Mouse (Mus musculus) G1E (cell line): Measurements from ENCODE around the gene Mkrn1. TPM values are rescaled to one million over a fixed set of nuclear protein-coding genes. Genes with fewer than 3 reads are reported as not detected.
"Not testable (repeated sequence)": the region's sequence is repeated elsewhere in the genome, so short reads cannot be mapped to it uniquely, and the experiment has no call there.

Source experiments
- ATAC-seq: 2 replicates; pipeline ENCODE4 v1.8.0; 2016; ENCODE audit warnings: mild to moderate bottlenecking; ENCODE audit not compliant: insufficient number of reproducible peaks, poor library complexity, low FRiP score, severe bottlenecking; ENCODE audit errors: extremely low read depth
- DNase-seq: peaks from one replicate; pipeline ENCODE4 v3.0.0; 2012; ENCODE audit warnings: low spot score
- H3K27me3 ChIP-seq: 2 replicates; pipeline ENCODE4 v1.6.1; 2012; ENCODE audit warnings: mild to moderate bottlenecking, low read length, inconsistent platforms; ENCODE audit not compliant: insufficient read depth
- H3K36me3 ChIP-seq: replicated peaks from 2 replicates; pipeline ENCODE3; 2012; ENCODE audit warnings: mild to moderate bottlenecking, inconsistent platforms
- H3K4me1 ChIP-seq: 2 replicates; pipeline ENCODE4 v1.6.1; 2012; ENCODE audit warnings: low read depth, low read length, inconsistent platforms, mixed read lengths; ENCODE audit not compliant: insufficient read depth
- H3K4me3 ChIP-seq: 2 replicates; pipeline ENCODE4 v1.5.1; 2012; ENCODE audit warnings: low read depth, mild to moderate bottlenecking, inconsistent platforms, low read length, moderate library complexity, mixed read lengths
- H3K9me3 ChIP-seq: replicated peaks from 2 replicates; pipeline ENCODE4 v1.6.1; 2012; ENCODE audit warnings: inconsistent platforms
- CTCF ChIP-seq: IDR thresholded peaks from 2 replicates; pipeline ENCODE4 v1.5.1; 2012; ENCODE audit warnings: low read depth, low read length, inconsistent platforms, mixed read lengths
- GATA1 ChIP-seq: IDR thresholded peaks from 2 replicates; pipeline ENCODE4 v1.6.1; 2012; ENCODE audit warnings: borderline replicate concordance, low read length, inconsistent platforms, mixed read lengths
- GATA2 ChIP-seq: IDR thresholded peaks from 2 replicates; pipeline ENCODE4 v1.6.1; 2012; ENCODE audit warnings: low read depth, low read length, inconsistent platforms, borderline replicate concordance
- POLR2AphosphoS5 ChIP-seq: IDR thresholded peaks from 2 replicates; pipeline ENCODE4 v1.6.1; 2012; ENCODE audit warnings: low read depth, low read length, inconsistent platforms; ENCODE audit not compliant: insufficient replicate concordance
- TAL1 ChIP-seq: conservative IDR thresholded peaks from 2 replicates; pipeline ENCODE4 v1.6.1; 2012; ENCODE audit warnings: low read depth, low read length, inconsistent platforms, mixed read lengths
- polyA plus RNA-seq: library from polyadenylated mRNA; stranded (reverse); fragments of >175 nt; gene quantifications from 2 replicates; pipeline ENCODE4 v1.2.3, GENCODE M21; 2012
- total RNA-seq, 2 experiments: library from RNA; stranded (forward) in 1 of 2; stranded (reverse) in 1 of 2; fragments of 200-1000 nt in 1 of 2; fragments of >200 nt in 1 of 2; fragmentation: Nextera tagmentation in 1 of 2; gene quantifications; 2 replicates each; pipeline ENCODE4 v1.2.3; 2014 to 2017

Gene Mkrn1
- total and polyA plus RNA-seq, 3 experiments, result 45.4 to 60.5 (median 59.5) TPM

DNA sequence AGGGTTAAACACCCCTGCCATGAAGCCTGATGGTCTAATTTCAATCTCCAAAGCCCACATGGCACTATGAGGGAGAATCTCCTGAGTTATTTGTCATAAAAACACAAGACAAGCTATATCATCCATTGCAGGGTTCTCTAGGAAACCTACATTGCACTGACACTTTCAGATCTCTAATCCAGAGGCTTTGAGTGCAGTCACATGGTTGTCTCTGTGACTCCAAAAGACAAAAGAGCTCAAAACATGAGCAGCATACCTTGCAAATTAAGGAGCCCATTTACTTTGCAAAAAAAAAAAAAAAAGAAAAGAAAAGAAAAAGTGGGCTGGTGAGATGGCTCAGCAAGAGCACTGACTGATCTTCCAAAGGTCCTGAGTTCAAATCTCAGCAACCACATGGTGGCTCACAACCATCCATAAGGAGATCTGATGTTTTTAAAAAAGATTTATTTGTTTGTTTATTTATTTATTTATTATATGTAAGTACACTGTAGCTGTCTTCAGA, 22.6 kb upstream of the Mkrn1 start:
- TF ChIP-seq CTCF, result no peak
- ATAC-seq, result no peak

DNA sequence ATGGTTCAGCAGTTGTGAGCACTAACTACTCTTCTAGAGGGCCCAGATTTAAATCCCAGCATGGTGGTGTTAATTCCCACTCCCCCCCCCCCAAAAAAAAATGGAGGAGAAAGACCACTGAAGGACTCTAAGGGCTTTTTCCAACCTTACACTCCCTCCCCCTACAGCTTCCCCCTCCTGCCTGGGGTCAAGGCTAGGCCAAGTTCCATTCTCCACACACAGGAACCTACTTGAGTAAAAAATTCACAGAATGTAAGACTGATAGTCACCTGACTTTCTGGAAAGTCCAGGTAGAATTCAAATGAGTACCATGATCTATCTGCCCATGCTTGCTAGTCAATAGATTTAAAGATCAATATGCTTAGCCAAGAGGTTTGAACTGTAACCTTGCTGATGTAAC, 19.9 kb upstream of the Mkrn1 start:
- TF ChIP-seq POLR2AphosphoS5 (no peak), GATA1 (no peak), CTCF (no peak), TAL1 (no peak), GATA2 (no peak)
- Histone ChIP-seq H3K4me1 (no peaks in the 10 kb centered on the region; the same call in 1 of the 2 replicates), H3K9me3 (no peaks in the 10 kb centered on the region), H3K4me3 (no peak overlapping the region), H3K27me3 (no peaks in the 10 kb centered on the region; the same call in 1 of the 2 replicates), H3K36me3 (no peaks in the 10 kb centered on the region)
- ATAC-seq (no peak), DNase-seq (no peak)

More for the DNA sequence above, 22.6 kb upstream of the Mkrn1 start:
- DNase-seq, result no peak
- H3K4me3 ChIP-seq, result no peak overlapping the region
- no peaks in the 10 kb centered on the region for H3K36me3 ChIP-seq
- H3K27me3 ChIP-seq, result no peaks in the 10 kb centered on the region; the same call in 1 of the 2 replicates
- no peaks in the 10 kb centered on the region for H3K4me1 ChIP-seq
- no peaks in the 10 kb centered on the region for H3K9me3 ChIP-seq

DNA sequence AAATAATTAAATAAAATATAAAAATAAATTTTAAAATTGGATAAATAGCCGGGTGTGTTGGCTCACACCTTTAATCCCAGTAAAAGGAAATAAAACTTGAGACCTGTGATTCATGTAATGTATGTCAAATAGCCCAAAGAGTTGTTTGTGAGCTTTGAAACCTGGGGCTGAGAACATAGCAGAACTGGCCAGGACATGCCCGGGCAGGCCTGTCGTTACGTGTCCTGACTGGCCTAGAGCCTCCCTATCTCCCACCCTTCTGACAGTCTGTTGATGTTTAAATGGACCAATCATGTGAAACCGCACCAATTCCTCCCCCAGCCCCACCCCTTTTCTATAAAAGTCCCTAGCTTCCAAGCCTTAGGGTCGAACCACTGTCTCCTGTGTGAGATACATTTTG, 17.3 kb upstream of the Mkrn1 start:
- H3K27me3 ChIP-seq, H3K36me3 ChIP-seq, H3K4me3 ChIP-seq, H3K4me1 ChIP-seq, DNase-seq, ATAC-seq, H3K9me3 ChIP-seq: not testable (repeated sequence)

DNA sequence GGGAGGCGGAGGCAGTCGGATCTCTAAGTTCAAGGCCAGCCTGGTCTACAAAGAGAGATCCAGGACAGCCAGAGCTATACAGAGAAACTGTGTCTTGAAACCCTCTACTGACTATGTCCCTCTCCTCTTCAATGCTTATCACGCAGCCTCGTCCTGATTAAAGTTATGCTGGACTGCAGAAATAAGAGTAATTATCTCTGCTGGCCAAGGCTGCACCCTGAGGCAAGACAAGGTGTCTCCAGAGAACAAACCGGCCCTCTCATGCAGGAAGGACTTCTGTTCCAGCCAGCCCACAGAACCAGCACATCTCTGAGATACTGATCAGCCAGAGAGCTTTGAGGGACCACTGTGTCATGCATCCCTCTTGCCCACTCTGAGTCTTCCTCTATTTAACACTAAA, 15.6 kb upstream of the Mkrn1 start:
- TF ChIP-seq GATA1 (no peak), GATA2 (no peak), CTCF (no peak), TAL1 (no peak), POLR2AphosphoS5 (no peak)
- H3K36me3 ChIP-seq, result no peaks in the 10 kb centered on the region
- ATAC-seq, result no peak
- no peak for DNase-seq
- no peaks in the 10 kb centered on the region; the same call in 1 of the 2 replicates for H3K4me1 ChIP-seq
- H3K27me3 ChIP-seq, result peaks cover 2% of the 10 kb centered on the region; the same call in 1 of the 2 replicates
- H3K9me3 ChIP-seq, result no peaks in the 10 kb centered on the region
- no peak overlapping the region for H3K4me3 ChIP-seq

DNA sequence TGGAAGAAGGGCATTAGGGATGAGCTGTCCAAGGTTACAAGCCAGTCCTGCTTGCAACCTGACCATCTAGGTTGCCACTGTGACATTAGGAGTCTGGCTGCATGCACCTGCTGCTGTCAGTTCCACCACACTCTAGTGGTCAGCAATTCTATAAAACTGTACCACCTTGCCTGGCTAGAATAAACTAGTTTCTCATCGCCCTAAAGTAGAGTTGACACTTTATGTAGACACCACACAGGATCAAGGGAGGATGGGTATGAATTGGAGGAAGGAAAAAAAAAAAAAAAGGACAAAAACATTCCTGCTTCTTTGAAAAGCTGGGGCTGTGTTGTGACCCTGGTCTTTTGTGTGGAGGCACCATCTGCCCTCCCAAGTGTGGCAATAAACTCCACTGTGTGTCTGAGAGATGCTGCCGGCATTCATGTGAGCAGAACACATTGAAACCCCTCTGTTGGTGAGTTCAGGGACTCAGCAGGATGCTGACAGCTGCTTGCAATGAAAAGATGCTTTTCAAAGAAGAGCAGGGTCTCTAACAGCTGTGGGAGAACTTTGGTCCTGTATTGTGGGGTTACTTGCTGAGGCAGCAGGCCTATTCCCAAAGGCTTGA, 14.7 kb upstream of the Mkrn1 start:
- no peaks in the 10 kb centered on the region for H3K36me3 ChIP-seq
- H3K4me1 ChIP-seq, result peaks cover 4% of the 10 kb centered on the region; the same call in 1 of the 2 replicates
- peaks cover 2% of the 10 kb centered on the region; the same call in 1 of the 2 replicates for H3K27me3 ChIP-seq
- DNase-seq (no peak), ATAC-seq (no peak)
- no peaks in the 10 kb centered on the region for H3K9me3 ChIP-seq
- TF ChIP-seq GATA1 (no peak), POLR2AphosphoS5 (no peak), GATA2 (no peak), CTCF (no peak), TAL1 (no peak)
- no peak overlapping the region for H3K4me3 ChIP-seq

DNA sequence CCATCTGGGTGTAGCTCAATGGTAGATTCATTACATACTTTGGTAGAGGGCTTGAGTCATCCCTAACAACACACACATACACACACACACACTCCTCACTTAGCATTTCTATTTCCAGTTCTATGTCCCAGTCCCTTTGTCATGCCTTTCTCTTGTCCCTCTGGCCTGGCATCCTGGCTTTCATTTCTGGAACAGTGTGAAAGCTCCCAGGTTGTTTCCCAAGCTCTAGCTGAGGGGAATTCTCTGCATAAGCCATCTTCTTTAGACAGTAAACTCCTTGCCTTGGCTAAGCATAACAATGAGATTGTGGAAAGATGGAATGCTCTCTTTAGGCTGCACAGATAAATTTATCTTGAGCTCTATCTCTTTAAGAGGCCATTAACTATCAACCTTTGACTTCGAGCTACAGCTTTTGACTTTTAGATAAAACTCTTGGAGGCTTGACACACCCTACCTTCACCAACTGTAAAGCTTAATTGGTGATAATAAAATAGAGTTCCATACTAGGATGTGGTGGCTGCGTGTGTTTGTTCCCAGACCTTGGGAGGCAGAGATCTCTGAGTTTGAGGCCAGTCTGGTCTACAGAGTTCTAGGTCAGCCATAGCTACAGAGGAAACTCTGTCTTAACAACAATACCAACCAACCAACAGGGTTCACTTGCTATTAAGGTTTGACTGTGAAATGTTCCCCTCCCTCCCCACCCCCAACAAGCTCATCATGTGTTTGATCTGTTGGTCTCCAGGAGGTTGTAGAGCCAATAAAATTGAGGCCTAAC, 14.0 kb upstream of the Mkrn1 start:
- no peak overlapping the region for H3K4me3 ChIP-seq
- H3K36me3 ChIP-seq, result no peaks in the 10 kb centered on the region
- ATAC-seq (no peak), DNase-seq (no peak)
- H3K9me3 ChIP-seq, result no peaks in the 10 kb centered on the region
- H3K27me3 ChIP-seq, result peaks cover 2% of the 10 kb centered on the region; the same call in 1 of the 2 replicates
- TF ChIP-seq GATA1 (no peak), GATA2 (no peak), TAL1 (no peak), POLR2AphosphoS5 (no peak), CTCF (no peak)
- peaks cover 7% of the 10 kb centered on the region; the same call in 1 of the 2 replicates for H3K4me1 ChIP-seq

DNA sequence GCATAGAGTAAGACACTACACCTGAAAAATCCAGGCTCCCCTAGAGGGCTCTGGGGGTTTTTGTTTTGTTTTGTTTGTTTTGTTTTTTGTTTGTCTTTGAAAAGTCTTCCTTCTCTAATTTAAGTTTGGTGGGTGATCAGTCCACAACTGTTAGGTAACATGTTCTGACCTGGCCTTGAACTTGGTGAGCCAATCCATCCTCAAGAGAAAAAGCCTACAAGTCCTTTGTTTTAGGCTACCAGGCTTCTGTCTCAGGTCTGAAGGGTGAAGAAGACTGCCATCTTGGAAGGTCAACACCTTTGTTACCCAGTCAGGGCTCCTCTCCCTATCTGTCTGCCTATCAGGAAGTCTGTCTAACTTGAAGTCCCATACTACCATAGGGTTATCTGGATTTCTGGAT, 13.4 kb upstream of the Mkrn1 start:
- Histone ChIP-seq H3K36me3 (no peaks in the 10 kb centered on the region), H3K9me3 (no peaks in the 10 kb centered on the region), H3K4me1 (peaks cover 11% of the 10 kb centered on the region; the same call in 1 of the 2 replicates), H3K27me3 (0 out of 2 replicates have a peak, but pooled peaks cover 2% of the 10 kb centered on the region), H3K4me3 (no peak overlapping the region)
- DNase-seq (no peak), ATAC-seq (no peak)
- TF ChIP-seq POLR2AphosphoS5 (no peak), TAL1 (no peak), CTCF (no peak), GATA1 (no peak), GATA2 (no peak)
